Mouse (Mus musculus) cerebellum, adult 2 months (tissue): ENCODE data around the gene Slit1. TPM values are rescaled to one million over a fixed set of nuclear protein-coding genes. Genes with fewer than 3 reads are reported as not detected.

Experiments
- DNase-seq, 2 experiments: peaks; one replicate each; pipeline ENCODE4 v3.0.0; 2021
- H3K27ac ChIP-seq: fragments of 200-500 bp; 2 replicates; pipeline ENCODE4 v1.5.1; 2012; ENCODE audit warnings: low read length, control low read depth, inconsistent platforms; ENCODE audit not compliant: insufficient read depth
- H3K27me3 ChIP-seq: fragments of 200-500 bp; 2 replicates; pipeline ENCODE4 v1.6.1; 2012; ENCODE audit warnings: inconsistent platforms, mild to moderate bottlenecking, low read length, moderate library complexity; ENCODE audit not compliant: control insufficient read depth, insufficient read depth
- H3K4me1 ChIP-seq: fragments of 200-500 bp; 2 replicates; pipeline ENCODE4 v1.6.1; 2011; ENCODE audit warnings: low read length; ENCODE audit not compliant: control insufficient read depth, insufficient read depth
- H3K4me3 ChIP-seq: fragments of 200-500 bp; replicated peaks from 2 replicates; pipeline ENCODE3; 2011; ENCODE audit warnings: mild to moderate bottlenecking, low read depth, low read length, control low read depth; ENCODE audit not compliant: insufficient read depth
- CTCF ChIP-seq: fragments of 200-500 bp; IDR thresholded peaks from 2 replicates; pipeline ENCODE4 v1.5.1; 2011; ENCODE audit warnings: low read depth, mild to moderate bottlenecking, control low read depth, low read length, moderate library complexity, borderline replicate concordance; ENCODE audit not compliant: insufficient read depth
- POLR2A ChIP-seq: fragments of 200-500 bp; IDR thresholded peaks from 2 replicates; pipeline ENCODE4 v1.6.1; 2011; ENCODE audit warnings: low read length, control low read depth, borderline replicate concordance; ENCODE audit not compliant: insufficient read depth
- WGBS: fragments of 180-500 bp; shearing (Covaris S2); methylation state at CpG from one replicate; pipeline ENCODE4 v1.1.7; 2018; 5-methylcytosine and 5-hydroxymethylcytosine counted together
- polyA plus RNA-seq: library from polyadenylated mRNA; depleted of rRNA; stranded (reverse); fragments of >200 nt; gene quantifications from 2 replicates; pipeline ENCODE4 v1.2.3, GENCODE M21; 2012

Gene Slit1
- polyA plus RNA-seq, 1 experiment = 4.9 TPM

GRCm38 (mm10) chr19:41763870-41764660 is 20.6 kb upstream of the Slit1 start:
- DNase-seq = peak; percentile 64 to 83
- 32% methylated on average over 12 of the region's 12 CpGs for WGBS
- Histone ChIP-seq H3K4me1 (no peaks in the 10 kb centered on the region), H3K27me3 (no peaks in the 10 kb centered on the region), H3K27ac (no peak overlapping the region), H3K4me3 (no peak overlapping the region)
- TF ChIP-seq POLR2A (no peak), CTCF (peak; percentile 91)

- no peak for DNase-seq
- Histone ChIP-seq H3K4me3 (no peak overlapping the region), H3K4me1 (no peaks in the 10 kb centered on the region), H3K27ac (no peak overlapping the region), H3K27me3 (no peaks in the 10 kb centered on the region)
- TF ChIP-seq POLR2A (no peak), CTCF (no peak)
- 71% methylated on average over 9 of the region's 9 CpGs for WGBS
Measured at GRCm38 (mm10) chr19:41761529-41761928, 18.1 kb upstream of the Slit1 start.

- Histone ChIP-seq H3K27me3 (no peaks in the 10 kb centered on the region), H3K27ac (no peak overlapping the region), H3K4me3 (no peak overlapping the region), H3K4me1 (no peaks in the 10 kb centered on the region)
- DNase-seq = no peak
- TF ChIP-seq POLR2A = no peak
- no peak for TF ChIP-seq CTCF
- 85% methylated on average over 6 of the region's 6 CpGs for WGBS
Measured at GRCm38 (mm10) chr19:41759765-41760164, 16.3 kb upstream of the Slit1 start.

- Histone ChIP-seq H3K27ac (no peak overlapping the region), H3K4me3 (no peak overlapping the region), H3K27me3 (no peaks in the 10 kb centered on the region), H3K4me1 (no peaks in the 10 kb centered on the region)
- TF ChIP-seq POLR2A (no peak), CTCF (no peak)
- WGBS = 68% methylated on average over 5 of the region's 5 CpGs
- no peak for DNase-seq
Measured at GRCm38 (mm10) chr19:41759270-41759669, 15.8 kb upstream of the Slit1 start.

- 27% methylated on average over 15 of the region's 15 CpGs for WGBS
- no peak for DNase-seq
- H3K4me3 ChIP-seq = no peak overlapping the region
- no peaks in the 10 kb centered on the region for H3K27me3 ChIP-seq
- TF ChIP-seq CTCF (no peak), POLR2A (no peak)
- H3K4me1 ChIP-seq = no peaks in the 10 kb centered on the region
- H3K27ac ChIP-seq = no peak overlapping the region
Measured at GRCm38 (mm10) chr19:41754760-41755159, 11.3 kb upstream of the Slit1 start.

- no peak overlapping the region for H3K4me3 ChIP-seq
- H3K4me1 ChIP-seq = no peaks in the 10 kb centered on the region
- no peaks in the 10 kb centered on the region for H3K27me3 ChIP-seq
- TF ChIP-seq POLR2A = no peak
- TF ChIP-seq CTCF = no peak
- no peak overlapping the region for H3K27ac ChIP-seq
- no peak for DNase-seq
- 75% methylated on average over 11 of the region's 11 CpGs for WGBS
Measured at GRCm38 (mm10) chr19:41751906-41752305, 8.4 kb upstream of the Slit1 start.

- 0 out of 2 replicates have a peak, but pooled peaks cover 3% of the 10 kb centered on the region for H3K4me1 ChIP-seq
- DNase-seq = no peak
- 86% methylated on average over 14 of the region's 14 CpGs for WGBS
Measured at GRCm38 (mm10) chr19:41747436-41747835, 4.0 kb upstream of the Slit1 start.

GRCm38 (mm10) chr19:41745941-41746557 is 2.6 kb upstream of the Slit1 start:
- no peak for TF ChIP-seq CTCF
- TF ChIP-seq POLR2A = no peak
- 5% methylated on average over 15 of the region's 15 CpGs for WGBS
- H3K4me1 ChIP-seq = 0 out of 2 replicates have a peak, but pooled peaks cover 3% of the 10 kb centered on the region
- no peak overlapping the region for H3K27ac ChIP-seq
- H3K4me3 ChIP-seq = no peak overlapping the region
- peak; percentile 26 to 47 for DNase-seq
- H3K27me3 ChIP-seq = peaks cover 2% of the 10 kb centered on the region; the same call in 1 of the 2 replicates

More at GRCm38 (mm10) chr19:41747436-41747835, 4.0 kb upstream of the Slit1 start:
- TF ChIP-seq POLR2A = no peak
- Histone ChIP-seq H3K27me3 (peaks cover 2% of the 10 kb centered on the region; the same call in 1 of the 2 replicates), H3K27ac (no peak overlapping the region), H3K4me3 (no peak overlapping the region)
